8 mouse cellular contexts compared by ENCODE assay signal in the genomic region with DNA sequence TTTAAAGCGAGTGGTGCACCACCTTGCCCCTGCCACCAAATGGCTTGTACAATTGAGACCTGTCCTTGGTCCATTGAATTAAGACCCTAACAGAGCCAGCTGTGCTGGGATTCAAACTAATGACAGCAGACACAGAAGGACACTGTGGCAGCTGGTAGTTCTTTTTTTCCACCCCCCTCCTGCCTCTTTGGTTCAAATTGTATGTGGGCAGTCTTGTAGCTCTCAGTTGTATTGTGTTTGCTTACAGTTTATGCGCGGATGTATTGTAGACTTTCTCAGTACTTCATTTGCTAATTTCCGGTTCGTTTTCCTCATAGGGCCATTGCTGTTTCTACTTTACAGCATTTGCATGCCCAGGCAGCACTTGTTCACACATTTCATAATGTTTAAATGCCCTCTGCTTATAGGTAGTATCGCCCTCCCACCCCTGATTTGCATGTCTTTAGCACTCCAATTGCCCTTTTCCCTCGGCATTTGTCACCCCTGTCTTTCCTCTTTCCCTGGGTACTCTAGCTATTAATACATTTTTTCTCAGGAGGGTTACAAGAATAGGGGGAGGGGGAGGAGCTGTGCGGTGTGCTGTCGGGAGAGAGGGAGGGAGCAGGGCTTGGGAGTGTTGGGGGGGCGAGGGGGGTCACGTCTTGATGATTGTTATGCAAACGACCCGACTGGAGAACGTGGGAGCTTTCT. TPM values are rescaled to one million over a fixed set of nuclear protein-coding genes. Genes with fewer than 3 reads are reported as not detected.
DNase-seq lines count a peak whose midpoint lies in the region; ATAC-seq lines count a peak whose summit lies in the region.

No protein-coding gene starts in this region.

- peak; percentile 57 for ATAC-seq in forebrain, embryonic 11.5 days (replicated peaks; ENCODE audit: low FRiP score)
- peak; percentile 11; the same call in 1 of the 2 replicates for ATAC-seq in hindbrain, embryonic 14.5 days (ENCODE audit: low FRiP score)
- ATAC-seq in lung, embryonic 16.5 days (ENCODE audit: low read depth): no peak
- ATAC-seq in stomach, embryonic 14.5 days (ENCODE audit: insufficient number of reproducible peaks, insufficient read depth, low FRiP score, low read depth): no peak

- peak overlapping the region; percentile 88 for H3K9ac ChIP-seq in forebrain, embryonic 11.5 days (ENCODE audit: low read length)
- H3K9ac ChIP-seq in hindbrain, embryonic 14.5 days: peak overlapping the region; percentile 93
- peak overlapping the region; percentile 70 for H3K9ac ChIP-seq in lung, embryonic 16.5 days (ENCODE audit: low read length)
- peak overlapping the region; percentile 79; the same call in 1 of the 2 replicates for H3K9ac ChIP-seq in stomach, embryonic 14.5 days (replicated peaks; ENCODE audit: low read depth, low read length)

- peak overlapping the region; percentile 78 for H3K4me3 ChIP-seq in forebrain, embryonic 11.5 days (ENCODE audit: low read depth, low read length)
- peak overlapping the region; percentile 70 for H3K4me3 ChIP-seq in hindbrain, embryonic 14.5 days (replicated peaks; ENCODE audit: low read length)
- H3K4me3 ChIP-seq in lung, embryonic 16.5 days (ENCODE audit: low read length): peak overlapping the region; percentile 67
- peak overlapping the region; percentile 68 for H3K4me3 ChIP-seq in stomach, embryonic 14.5 days (ENCODE audit: low read depth, low read length)

- DNase-seq in adrenal gland, adult (ENCODE audit: inconsistent age in 2 of 2, low spot score in 1 of 2): peak; percentile 8 to 76
- no peak for DNase-seq in adrenal gland, adult 8-10 months
- DNase-seq in adrenal gland, postnatal 14 days: peak; percentile 42
- peak; percentile 87 for DNase-seq in forebrain, embryonic 11.5 days (ENCODE audit: low spot score)
- DNase-seq in hindbrain, embryonic 14.5 days (ENCODE audit: low spot score): peak; percentile 56
- no peak for DNase-seq in gastrocnemius, postnatal 14 days

- H3K27ac ChIP-seq in forebrain, embryonic 11.5 days (ENCODE audit: low read depth, low read length): peak overlapping the region; percentile 98
- H3K27ac ChIP-seq in hindbrain, embryonic 14.5 days: peak overlapping the region; percentile 99
- no peak overlapping the region for H3K27ac ChIP-seq in lung, embryonic 16.5 days (ENCODE audit: low read length)
- H3K27ac ChIP-seq in stomach, embryonic 14.5 days (ENCODE audit: low read length): peak overlapping the region; percentile 95; the same call in 1 of the 2 replicates

- no peaks in the 10 kb centered on the region for H3K27me3 ChIP-seq in forebrain, embryonic 11.5 days (ENCODE audit: control insufficient read depth, insufficient read depth, low read length)
- H3K27me3 ChIP-seq in hindbrain, embryonic 14.5 days (ENCODE audit: control insufficient read depth, insufficient read depth, low read length): no peaks in the 10 kb centered on the region
- no peaks in the 10 kb centered on the region for H3K27me3 ChIP-seq in lung, embryonic 16.5 days (ENCODE audit: control insufficient read depth, insufficient read depth, low read depth, low read length)
- no peaks in the 10 kb centered on the region for H3K27me3 ChIP-seq in stomach, embryonic 14.5 days (ENCODE audit: control insufficient read depth, insufficient read depth, low read length)

- no peaks in the 10 kb centered on the region; the same call in 1 of the 2 replicates for H3K4me1 ChIP-seq in forebrain, embryonic 11.5 days (replicated peaks; ENCODE audit: control insufficient read depth, insufficient read depth, low read length)
- peaks cover 43% of the 10 kb centered on the region for H3K4me1 ChIP-seq in hindbrain, embryonic 14.5 days (replicated peaks; ENCODE audit: control insufficient read depth, insufficient read depth, low read length)
- peaks cover 9% of the 10 kb centered on the region for H3K4me1 ChIP-seq in lung, embryonic 16.5 days (replicated peaks; ENCODE audit: control insufficient read depth, insufficient read depth, low read length)
- H3K4me1 ChIP-seq in stomach, embryonic 14.5 days (ENCODE audit: control insufficient read depth, insufficient read depth, low read length): peaks cover 18% of the 10 kb centered on the region

- intact Hi-C loops in gastrocnemius, postnatal 14 days (cut with DNase I; ENCODE audit: low total_unique reads): no loop called here

- peak overlapping the region; percentile 69 for H3K4me2 ChIP-seq in forebrain, embryonic 11.5 days (ENCODE audit: low read depth, low read length, severe bottlenecking)
- H3K4me2 ChIP-seq in hindbrain, embryonic 14.5 days (replicated peaks): peak overlapping the region; percentile 71
- peak overlapping the region; percentile 99 for H3K4me2 ChIP-seq in lung, embryonic 16.5 days (ENCODE audit: low read depth, low read length)
- H3K4me2 ChIP-seq in stomach, embryonic 14.5 days (replicated peaks; ENCODE audit: low read depth, low read length): peak overlapping the region; percentile 84

- no peaks in the 10 kb centered on the region for H3K9me3 ChIP-seq in forebrain, embryonic 11.5 days (ENCODE audit: control insufficient read depth, low read length)
- H3K9me3 ChIP-seq in hindbrain, embryonic 14.5 days (ENCODE audit: control insufficient read depth, low read length): no peaks in the 10 kb centered on the region
- H3K9me3 ChIP-seq in lung, embryonic 16.5 days (ENCODE audit: control insufficient read depth, low read length): no peaks in the 10 kb centered on the region
- no peaks in the 10 kb centered on the region for H3K9me3 ChIP-seq in stomach, embryonic 14.5 days (ENCODE audit: control insufficient read depth, low read depth, low read length)

- H3K36me3 ChIP-seq in forebrain, embryonic 11.5 days (ENCODE audit: control insufficient read depth, insufficient read depth, low read length): no peaks in the 10 kb centered on the region
- no peaks in the 10 kb centered on the region for H3K36me3 ChIP-seq in hindbrain, embryonic 14.5 days (replicated peaks; ENCODE audit: control insufficient read depth, insufficient read depth)
- H3K36me3 ChIP-seq in lung, embryonic 16.5 days (ENCODE audit: control insufficient read depth, insufficient read depth, low read length): no peaks in the 10 kb centered on the region
- no peaks in the 10 kb centered on the region for H3K36me3 ChIP-seq in stomach, embryonic 14.5 days (ENCODE audit: control insufficient read depth, insufficient read depth, low read length)

- 1% methylated on average over 14 of the region's 14 CpGs for WGBS in forebrain, embryonic 11.5 days
- under 1% methylated on average over 14 of the region's 14 CpGs for WGBS in hindbrain, embryonic 14.5 days
- 5% methylated on average over 14 of the region's 14 CpGs for WGBS in lung, embryonic 16.5 days
- WGBS in stomach, embryonic 14.5 days: 4% methylated on average over 14 of the region's 14 CpGs

RNA-seq across cellular contexts. Expression of a gene that starts 2.5 kb away (rescaled TPM):
- 1 to 10 TPM; 4.8 to 9.0 (median 7.5) TPM for total RNA-seq in adrenal gland, adult 8-10 months (2022)
- total RNA-seq in adrenal gland, postnatal 14 days (2021): 5.8 and 8.0 TPM in 2 replicates
- polyA plus RNA-seq in forebrain, embryonic 11.5 days (2014; fragmentation: Nextera tagmentation; extraction: Ambion mirVana): 24.8 and 26.4 TPM in 2 replicates
- 31.9 and 34.2 TPM in 2 replicates for polyA plus RNA-seq in hindbrain, embryonic 14.5 days (2014; fragmentation: Nextera tagmentation; extraction: Ambion mirVana)
- 1.1 and 1.3 TPM in 2 replicates for polyA plus RNA-seq in lung, embryonic 16.5 days (2015; fragmentation: Nextera tagmentation; extraction: Ambion mirVana)
- 10.6 and 11.2 TPM in 2 replicates for polyA plus RNA-seq in stomach, embryonic 14.5 days (2014; fragmentation: Nextera tagmentation; extraction: Ambion mirVana)
- under 1 TPM; 0.66 to 0.75 TPM for total RNA-seq in gastrocnemius, postnatal 14 days (2021)

Comparison
In these comparisons a context has a peak if more than half of its experiments do, and no peak if none do; other contexts are left out.
1. DNase-seq: peak in adrenal gland, adult (2 of 2), adrenal gland, postnatal 14 days (single experiment), forebrain, embryonic 11.5 days (single experiment) and hindbrain, embryonic 14.5 days (single experiment); none in adrenal gland, adult 8-10 months (single experiment) and gastrocnemius, postnatal 14 days (single experiment).
2. ATAC-seq: peak in forebrain, embryonic 11.5 days (single experiment) and hindbrain, embryonic 14.5 days (single experiment); none in lung, embryonic 16.5 days (single experiment) and stomach, embryonic 14.5 days (single experiment).
3. Peak in every context shown above with its lines, with median percentiles within 50 percentile points of each other: H3K4me2 ChIP-seq, H3K4me3 ChIP-seq and H3K9ac ChIP-seq.